Comparison of ENCODE assay signal across 12 mouse cellular contexts in genomic region chr11:81057506-81057905, GRCm38 (mm10).
"Had no signal": no experiment of that assay in that cellular context is flagged by ENCODE, and none has a peak within 500 bp of the region (broad histone marks: within the 10 kb centered on the region; RNA-seq: fewer than 3 reads in every experiment).

No protein-coding gene starts in this region.

- H3K36me3 ChIP-seq: limb, embryonic 13.5 days; neural tube, embryonic 15.5 days had no signal

- H3K4me3 ChIP-seq: limb, embryonic 13.5 days; myocyte; neural tube, embryonic 15.5 days had no signal

- H3K4me2 ChIP-seq: limb, embryonic 13.5 days; neural tube, embryonic 15.5 days had no signal

- H3K27ac ChIP-seq: limb, embryonic 13.5 days; liver, embryonic 14.5 days; neural tube, embryonic 15.5 days had no signal

- H3K9me3 ChIP-seq: limb, embryonic 13.5 days; neural tube, embryonic 15.5 days had no signal

- H3K27me3 ChIP-seq: neural tube, embryonic 15.5 days had no signal

- DNase-seq: kidney, postnatal 14 days; left cerebral cortex, postnatal 4 days; lung, adult 18-20 months; midbrain, embryonic 14.5 days; right cerebral cortex, adult 18-20 months; spleen, adult 18-20 months; thymus, adult 18-20 months; thymus, postnatal 14 days had no signal

- H3K9ac ChIP-seq: limb, embryonic 13.5 days; liver, embryonic 14.5 days; neural tube, embryonic 15.5 days had no signal

- H3K4me1 ChIP-seq: limb, embryonic 13.5 days had no signal
